Mouse (Mus musculus) heart, embryonic 11.5 days (tissue): ENCODE data around the gene AI854703. TPM values are rescaled to one million over a fixed set of nuclear protein-coding genes. Genes with fewer than 3 reads are reported as not detected.

Experiments used
- ATAC-seq: fragments of 200-750 bp; cut with Nextera tagmentation; replicated peaks from 2 replicates; pipeline ENCODE4 v1.8.0; 2017; ENCODE audit warnings: moderate library complexity; ENCODE audit not compliant: insufficient number of reproducible peaks, low FRiP score, low TSS enrichment
- H3K27ac ChIP-seq: fragments of 300-500 bp; sonication (generic); 2 replicates; pipeline ENCODE4 v1.5.1; 2014; ENCODE audit warnings: mild to moderate bottlenecking, low read depth, low read length
- H3K27me3 ChIP-seq: fragments of 300-500 bp; sonication (generic); 2 replicates; pipeline ENCODE4 v1.6.1; 2014; ENCODE audit warnings: mild to moderate bottlenecking, low read length, mixed read lengths; ENCODE audit not compliant: control insufficient read depth, insufficient read depth
- H3K36me3 ChIP-seq: fragments of 300-500 bp; sonication (generic); 2 replicates; pipeline ENCODE4 v1.6.1; 2014; ENCODE audit warnings: mild to moderate bottlenecking, low read length, moderate library complexity, mixed read lengths; ENCODE audit not compliant: control insufficient read depth, insufficient read depth
- H3K4me1 ChIP-seq: fragments of 300-500 bp; sonication (generic); 2 replicates; pipeline ENCODE4 v1.6.1; 2014; ENCODE audit warnings: low read length; ENCODE audit not compliant: control insufficient read depth, insufficient read depth
- H3K4me2 ChIP-seq: fragments of 300-500 bp; sonication (generic); 2 replicates; pipeline ENCODE4 v1.6.1; 2014; ENCODE audit warnings: mild to moderate bottlenecking, moderate library complexity
- H3K4me3 ChIP-seq: fragments of 300-500 bp; sonication (generic); 2 replicates; pipeline ENCODE4 v1.5.1; 2014; ENCODE audit warnings: low read depth, low read length
- H3K9ac ChIP-seq: fragments of 300-500 bp; sonication (generic); 2 replicates; pipeline ENCODE4 v1.6.1; 2014; ENCODE audit warnings: mild to moderate bottlenecking, low read depth, low read length, moderate library complexity
- H3K9me3 ChIP-seq: fragments of 300-500 bp; sonication (generic); replicated peaks from 2 replicates; pipeline ENCODE4 v1.6.1; 2016; ENCODE audit warnings: low read length; ENCODE audit not compliant: control insufficient read depth
- WGBS: fragments of 180-500 bp; shearing (Covaris S2); extraction: QIAGEN DNeasy Blood & Tissue Kit; methylation state at CpG from one replicate; pipeline ENCODE4 v1.1.7; 2014; ENCODE audit not compliant: insufficient replicate concordance; 5-methylcytosine and 5-hydroxymethylcytosine counted together
- polyA plus RNA-seq: library from polyadenylated mRNA; unstranded; fragments of >200 nt; fragmentation: Nextera tagmentation; extraction: Ambion mirVana; gene quantifications from 2 replicates; pipeline ENCODE4 v1.2.1, GENCODE M21; 2014

Gene AI854703
- polyA plus RNA-seq, 1 experiment from 2014 or later: 0.66 TPM

DNA sequence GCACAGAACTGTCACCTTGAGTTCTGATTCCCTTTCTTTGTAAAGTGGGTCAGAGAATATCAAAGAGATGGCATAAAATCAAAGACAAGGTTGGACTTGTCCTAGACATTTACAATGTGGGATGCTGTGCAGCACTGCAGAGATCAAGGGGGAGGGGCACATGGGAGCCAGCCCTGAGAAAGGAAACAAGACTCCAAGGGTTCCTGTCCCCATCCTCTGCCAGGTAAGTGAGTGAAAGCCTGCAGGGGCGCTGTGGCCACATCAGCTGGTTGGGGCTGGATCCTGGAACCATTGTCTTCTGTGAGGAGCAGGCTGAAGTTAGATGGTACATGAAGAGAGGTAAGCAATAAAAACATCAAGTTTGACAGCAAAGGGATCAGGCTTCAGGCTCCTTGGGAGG lies 3.1 kb upstream of the AI854703 start:
- 17% methylated on average over 1 of the region's 1 CpGs for WGBS
- Histone ChIP-seq H3K27me3 (peaks cover 25% of the 10 kb centered on the region), H3K36me3 (peaks cover 16% of the 10 kb centered on the region), H3K4me1 (peaks cover 11% of the 10 kb centered on the region), H3K4me2 (no peak overlapping the region), H3K9me3 (no peaks in the 10 kb centered on the region), H3K9ac (no peak overlapping the region), H3K4me3 (no peak overlapping the region), H3K27ac (no peak overlapping the region)
- ATAC-seq: no peak

DNA sequence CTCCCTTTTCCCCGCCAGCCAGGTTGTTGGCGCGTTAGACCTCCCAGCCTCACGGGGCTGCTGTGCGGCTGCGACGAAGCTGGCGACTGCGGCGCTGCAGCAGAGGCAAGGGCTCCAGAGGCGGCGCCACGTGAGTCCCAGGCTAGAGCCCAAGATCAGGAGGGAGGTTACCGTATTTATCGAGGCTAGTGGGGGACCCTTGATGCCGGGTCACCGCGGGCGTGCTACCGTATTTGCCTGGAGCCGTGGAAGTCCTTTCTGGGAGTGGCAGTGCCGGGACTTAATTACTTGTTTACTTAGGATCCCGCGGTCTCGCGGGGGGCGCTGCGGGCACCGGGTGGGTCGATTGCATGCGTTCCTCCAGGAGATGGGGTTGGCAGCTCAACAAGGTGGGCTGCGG lies 420 bp downstream of the AI854703 start:
- under 1% methylated on average over 32 of the region's 32 CpGs for WGBS
- Histone ChIP-seq H3K9ac (peak overlapping the region; percentile 69), H3K9me3 (no peaks in the 10 kb centered on the region), H3K27ac (no peak overlapping the region), H3K36me3 (no peaks in the 10 kb centered on the region), H3K27me3 (peaks cover 32% of the 10 kb centered on the region), H3K4me3 (peak overlapping the region; percentile 48), H3K4me1 (peaks cover 21% of the 10 kb centered on the region), H3K4me2 (peak overlapping the region; percentile 79)
- no peak for ATAC-seq

DNA sequence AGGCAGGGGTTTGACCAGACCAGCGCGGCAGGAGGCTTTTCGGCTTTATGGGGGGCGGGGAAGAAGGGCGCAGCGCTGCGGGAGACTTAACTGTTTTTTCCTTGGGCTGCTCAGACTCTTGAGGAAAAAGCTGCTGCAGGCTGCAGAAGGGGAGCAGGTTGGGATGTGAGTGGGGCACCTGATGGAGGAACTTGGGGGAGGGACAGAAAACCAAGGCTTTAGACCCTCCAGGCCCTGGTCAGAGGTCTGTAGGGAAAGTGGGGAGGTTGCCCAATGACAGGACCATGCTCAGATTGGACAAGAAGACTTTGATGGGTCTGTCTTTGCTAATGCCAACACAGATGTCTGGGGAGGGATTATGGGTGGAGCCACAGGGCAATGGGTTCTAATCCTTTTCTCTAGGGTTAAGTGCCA lies 954 bp downstream of the AI854703 start:
- H3K4me1 ChIP-seq: peaks cover 21% of the 10 kb centered on the region
- no peak overlapping the region for H3K27ac ChIP-seq
- H3K27me3 ChIP-seq: peaks cover 32% of the 10 kb centered on the region
- no peaks in the 10 kb centered on the region for H3K36me3 ChIP-seq
- H3K9ac ChIP-seq: peak overlapping the region; percentile 69; the same call in 1 of the 2 replicates
- peak overlapping the region; percentile 48 for H3K4me3 ChIP-seq
- no peaks in the 10 kb centered on the region for H3K9me3 ChIP-seq
- peak overlapping the region; percentile 79 for H3K4me2 ChIP-seq
- ATAC-seq: no peak
- WGBS: 5% methylated on average over 7 of the region's 7 CpGs

GRCm38 (mm10) chr6:48628377-48628776 lies 1.8 kb downstream of the AI854703 start:
- Histone ChIP-seq H3K9ac (no peak overlapping the region), H3K36me3 (no peaks in the 10 kb centered on the region), H3K4me3 (no peak overlapping the region), H3K9me3 (no peaks in the 10 kb centered on the region), H3K27me3 (peaks cover 32% of the 10 kb centered on the region), H3K4me1 (peaks cover 21% of the 10 kb centered on the region), H3K27ac (no peak overlapping the region), H3K4me2 (no peak overlapping the region)
- ATAC-seq: no peak
- WGBS: 56% methylated on average over 3 of the region's 3 CpGs

DNA sequence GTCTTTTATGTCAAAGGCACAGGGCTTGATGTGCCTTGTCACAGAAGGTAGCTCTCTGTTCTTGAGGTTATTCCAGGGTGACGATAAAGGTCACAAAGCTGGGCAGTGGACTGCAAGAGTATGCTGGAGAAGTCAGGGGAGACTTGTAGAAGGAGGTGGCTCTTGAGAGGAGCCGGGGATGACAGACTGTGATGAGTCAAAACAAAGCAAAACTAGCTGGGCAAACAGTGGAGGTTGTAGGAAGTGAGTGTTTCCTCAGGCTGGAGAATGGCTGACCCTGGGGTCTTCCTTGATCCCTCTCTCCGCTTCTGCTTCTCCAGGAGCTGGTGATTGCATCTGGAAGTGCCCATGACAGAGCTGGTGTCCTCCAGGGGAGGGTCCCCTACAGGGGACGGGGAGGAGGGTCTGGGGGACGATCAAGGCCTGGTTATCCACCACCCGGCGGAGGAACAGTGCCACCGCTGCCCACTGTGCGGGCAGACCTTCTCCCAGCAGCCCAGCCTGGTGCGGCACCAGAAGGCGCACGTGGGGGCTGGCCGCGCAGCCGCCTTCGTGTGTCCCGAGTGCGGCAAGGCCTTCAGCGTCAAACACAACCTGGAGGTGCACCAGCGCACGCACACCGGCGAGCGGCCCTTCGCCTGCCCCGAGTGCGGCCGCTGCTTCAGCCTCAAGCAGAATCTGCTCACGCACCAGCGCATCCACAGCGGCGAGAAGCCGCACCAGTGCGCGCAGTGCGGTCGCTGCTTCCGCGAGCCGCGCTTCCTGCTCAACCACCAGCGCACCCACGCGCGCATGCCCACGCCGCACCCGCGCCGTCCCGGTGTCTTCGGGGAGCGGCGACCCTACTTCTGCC lies 2.5 kb downstream of the AI854703 start:
- peaks cover 21% of the 10 kb centered on the region for H3K4me1 ChIP-seq
- H3K4me2 ChIP-seq: peak overlapping the region; percentile 89
- no peaks in the 10 kb centered on the region for H3K36me3 ChIP-seq
- WGBS: 5% methylated on average over 54 of the region's 54 CpGs
- H3K27ac ChIP-seq: no peak overlapping the region
- no peaks in the 10 kb centered on the region for H3K9me3 ChIP-seq
- peak overlapping the region; percentile 65 for H3K9ac ChIP-seq
- peaks cover 32% of the 10 kb centered on the region for H3K27me3 ChIP-seq
- 0 out of 2 replicates have a peak, but pooled peaks have one; percentile 16 for ATAC-seq
- peak overlapping the region; percentile 37 for H3K4me3 ChIP-seq

DNA sequence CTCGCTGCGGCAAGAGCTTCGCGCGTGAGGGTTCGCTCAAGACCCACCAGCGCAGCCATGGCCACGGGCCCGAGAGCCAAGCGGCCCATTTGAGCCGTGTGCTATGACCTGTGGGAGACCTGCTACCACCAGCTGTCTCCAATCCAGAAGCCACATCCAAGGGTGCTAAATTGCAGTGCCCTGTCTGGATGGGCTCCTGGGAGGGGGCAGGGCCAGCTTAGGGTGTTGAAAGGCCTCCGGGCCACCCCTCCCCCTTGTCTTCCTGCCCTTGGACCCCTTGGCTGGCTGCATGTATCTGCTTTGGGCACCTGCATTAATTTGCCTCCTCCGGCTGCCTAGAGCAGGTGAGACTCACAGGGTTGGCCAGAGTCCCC lies 3.1 kb downstream of the AI854703 start:
- Histone ChIP-seq H3K36me3 (no peaks in the 10 kb centered on the region), H3K27me3 (peaks cover 32% of the 10 kb centered on the region), H3K4me3 (peak overlapping the region; percentile 37), H3K27ac (no peak overlapping the region), H3K4me2 (peak overlapping the region; percentile 89), H3K4me1 (peaks cover 21% of the 10 kb centered on the region), H3K9ac (peak overlapping the region; percentile 65), H3K9me3 (no peaks in the 10 kb centered on the region)
- WGBS: 14% methylated on average over 13 of the region's 13 CpGs
- 0 out of 2 replicates have a peak, but pooled peaks have one; percentile 33 for ATAC-seq

DNA sequence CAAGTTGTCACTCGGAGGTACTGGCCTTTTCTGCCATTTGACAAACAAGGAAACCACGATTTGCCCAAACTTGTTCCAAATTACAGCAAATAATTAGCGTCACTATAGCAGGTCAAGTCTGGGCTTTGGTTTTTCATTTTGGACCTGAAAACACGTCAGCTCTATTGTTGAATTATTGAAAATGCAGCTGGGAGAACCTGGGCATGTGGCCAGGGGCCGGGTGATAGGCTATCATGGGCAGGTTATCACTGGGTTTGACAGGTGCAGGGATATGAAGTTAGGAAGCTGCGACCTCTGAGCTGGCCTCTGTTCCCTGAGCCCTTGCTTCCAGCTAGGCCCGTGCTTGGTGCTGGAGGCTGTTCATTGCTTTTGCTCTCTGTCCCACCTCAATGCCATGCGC lies 4.3 kb downstream of the AI854703 start:
- ATAC-seq: no peak
- H3K27ac ChIP-seq: no peak overlapping the region

GRCm38 (mm10) chr6:48635105-48635504 lies 8.5 kb downstream of the AI854703 start:
- WGBS: 75% methylated on average over 2 of the region's 2 CpGs
- no peak for ATAC-seq

More for the DNA sequence above, 4.3 kb downstream of the AI854703 start:
- Histone ChIP-seq H3K4me1 (peaks cover 21% of the 10 kb centered on the region), H3K4me3 (no peak overlapping the region), H3K27me3 (peaks cover 27% of the 10 kb centered on the region), H3K36me3 (no peaks in the 10 kb centered on the region), H3K4me2 (no peak overlapping the region), H3K9ac (no peak overlapping the region), H3K9me3 (no peaks in the 10 kb centered on the region)
- WGBS: 78% methylated on average over 8 of the region's 8 CpGs

More at GRCm38 (mm10) chr6:48635105-48635504, 8.5 kb downstream of the AI854703 start:
- no peaks in the 10 kb centered on the region for H3K9me3 ChIP-seq
- no peak overlapping the region for H3K9ac ChIP-seq
- H3K27ac ChIP-seq: no peak overlapping the region
- H3K4me2 ChIP-seq: no peak overlapping the region
- H3K4me1 ChIP-seq: peaks cover 3% of the 10 kb centered on the region; the same call in 1 of the 2 replicates
- H3K36me3 ChIP-seq: no peaks in the 10 kb centered on the region
- no peak overlapping the region for H3K4me3 ChIP-seq
- no peaks in the 10 kb centered on the region; the same call in 1 of the 2 replicates for H3K27me3 ChIP-seq
